Mouse (Mus musculus): ENCODE results near the gene Rasl10a. TPM values are rescaled to one million over a fixed set of nuclear protein-coding genes. Genes with fewer than 3 reads are reported as not detected.

Gene Rasl10a
- polyA plus RNA-seq, 1 experiment from 2014 or later = 1.1 TPM

DNA sequence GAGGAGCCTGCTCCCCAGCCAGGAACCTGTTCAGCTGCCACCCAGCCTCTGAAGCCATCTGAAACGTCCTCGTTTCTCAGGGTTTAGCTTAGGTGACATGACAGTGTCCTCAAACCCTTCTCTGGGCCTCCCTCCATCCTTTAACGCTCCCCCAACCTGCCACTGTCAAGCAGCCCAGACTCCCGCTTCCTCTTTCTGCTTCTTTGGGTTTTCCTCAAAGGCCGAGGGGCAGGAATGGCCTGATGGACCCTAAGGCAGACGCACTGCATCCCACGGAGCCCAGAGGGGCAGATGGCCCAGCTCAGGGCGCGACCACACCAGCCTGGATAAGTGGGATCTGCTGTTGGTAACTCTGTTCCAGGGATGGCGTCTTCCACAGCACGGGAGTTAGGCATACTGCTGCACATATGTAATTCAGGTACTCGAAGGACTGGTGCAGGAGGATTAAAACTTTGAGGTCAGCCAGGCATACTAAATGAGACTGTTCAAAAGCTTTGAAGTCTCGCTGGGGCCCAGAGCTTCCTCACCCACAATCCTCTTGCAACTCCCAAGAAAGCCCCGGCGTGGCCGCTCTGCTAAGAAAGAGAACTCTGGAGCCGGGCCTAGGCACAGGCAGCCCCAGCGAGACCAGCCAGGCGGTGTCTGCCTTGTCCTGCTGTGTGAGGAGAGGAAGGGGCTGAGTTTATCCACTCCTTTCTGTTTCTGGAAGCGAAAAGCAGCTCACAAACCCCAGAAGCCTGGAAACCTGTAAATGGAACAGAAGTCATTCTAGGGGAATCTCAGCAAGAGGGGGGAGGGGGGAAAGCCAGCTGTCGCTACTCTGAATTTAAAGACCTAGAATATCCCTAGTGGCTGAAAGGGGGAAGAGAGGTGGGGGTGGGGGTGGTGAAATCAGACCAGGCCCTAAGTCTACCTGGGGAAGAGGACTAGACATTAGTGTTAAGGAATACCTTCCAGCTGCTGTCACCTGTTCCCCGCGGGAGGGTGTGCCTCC is 1.7 kb upstream of the Rasl10a start:
- no peak overlapping the region; the same call in 1 of the 2 replicates for H3K4me2 ChIP-seq (replicated peaks)
- peaks cover 62% of the 10 kb centered on the region for H3K27me3 ChIP-seq
- no peak overlapping the region for H3K27ac ChIP-seq
- WGBS = 25% methylated on average over 23 of the region's 23 CpGs
- no peak overlapping the region for H3K9ac ChIP-seq
- no peak for ATAC-seq (ENCODE audit: insufficient number of reproducible peaks, insufficient read depth, low FRiP score, low TSS enrichment)
- H3K4me1 ChIP-seq = peaks cover 42% of the 10 kb centered on the region
- no peak overlapping the region for H3K4me3 ChIP-seq
- H3K9me3 ChIP-seq = no peaks in the 10 kb centered on the region
- no peaks in the 10 kb centered on the region; the same call in 1 of the 2 replicates for H3K36me3 ChIP-seq

DNA sequence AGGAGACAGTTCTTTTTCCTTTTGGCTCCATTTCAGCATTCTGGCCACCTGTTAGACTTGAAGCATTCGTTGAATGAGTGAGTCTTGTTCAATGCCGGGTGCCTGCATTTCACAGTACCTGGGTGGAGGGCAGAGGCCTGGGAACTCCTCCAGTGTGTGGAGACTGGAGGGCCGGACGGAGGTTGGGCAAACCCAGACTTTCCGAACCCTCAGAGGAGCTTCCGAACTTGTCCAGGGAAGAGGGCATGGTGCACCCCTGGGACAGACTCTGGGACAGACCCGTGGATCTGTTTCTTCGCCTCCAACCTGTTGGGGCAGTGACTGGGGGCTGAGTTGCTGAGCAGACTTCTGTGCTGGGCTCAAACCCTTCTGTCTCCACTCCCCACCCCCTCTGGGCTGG is 864 bp upstream of the Rasl10a start:
- Histone ChIP-seq H3K27ac (no peak overlapping the region), H3K9me3 (no peaks in the 10 kb centered on the region), H3K9ac (no peak overlapping the region), H3K4me2 (replicated peaks) (no peak overlapping the region), H3K4me1 (peaks cover 47% of the 10 kb centered on the region), H3K27me3 (peaks cover 70% of the 10 kb centered on the region), H3K36me3 (no peaks in the 10 kb centered on the region; the same call in 1 of the 2 replicates), H3K4me3 (no peak overlapping the region)
- 46% methylated on average over 8 of the region's 8 CpGs for WGBS
- no peak for ATAC-seq (ENCODE audit: insufficient number of reproducible peaks, insufficient read depth, low FRiP score, low TSS enrichment)

DNA sequence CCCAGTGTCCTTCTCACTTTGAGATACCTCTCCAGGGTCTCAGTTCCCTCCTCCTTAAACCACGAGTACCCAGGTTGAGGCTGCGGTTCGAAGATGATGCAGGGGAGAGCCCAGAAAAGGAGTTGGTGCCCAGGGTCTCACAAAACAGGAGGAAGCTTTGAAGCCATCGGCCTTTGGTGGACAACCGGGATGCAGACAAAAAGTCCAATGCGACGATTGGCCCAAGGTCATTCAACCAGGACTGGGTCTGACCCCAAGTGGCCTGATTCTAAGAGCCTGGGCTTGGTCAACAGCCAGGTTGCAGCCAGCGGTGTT is 430 bp upstream of the Rasl10a start:
- H3K27me3 ChIP-seq = peaks cover 74% of the 10 kb centered on the region
- H3K36me3 ChIP-seq = no peaks in the 10 kb centered on the region; the same call in 1 of the 2 replicates
- WGBS = 16% methylated on average over 8 of the region's 8 CpGs
- H3K9me3 ChIP-seq = no peaks in the 10 kb centered on the region
- H3K4me3 ChIP-seq = peak overlapping the region; percentile 46
- peak overlapping the region; percentile 53; the same call in 1 of the 2 replicates for H3K9ac ChIP-seq
- ATAC-seq (ENCODE audit: insufficient number of reproducible peaks, insufficient read depth, low FRiP score, low TSS enrichment) = no peak
- H3K4me2 ChIP-seq (replicated peaks) = peak overlapping the region; percentile 88
- peaks cover 52% of the 10 kb centered on the region for H3K4me1 ChIP-seq
- H3K27ac ChIP-seq = no peak overlapping the region

DNA sequence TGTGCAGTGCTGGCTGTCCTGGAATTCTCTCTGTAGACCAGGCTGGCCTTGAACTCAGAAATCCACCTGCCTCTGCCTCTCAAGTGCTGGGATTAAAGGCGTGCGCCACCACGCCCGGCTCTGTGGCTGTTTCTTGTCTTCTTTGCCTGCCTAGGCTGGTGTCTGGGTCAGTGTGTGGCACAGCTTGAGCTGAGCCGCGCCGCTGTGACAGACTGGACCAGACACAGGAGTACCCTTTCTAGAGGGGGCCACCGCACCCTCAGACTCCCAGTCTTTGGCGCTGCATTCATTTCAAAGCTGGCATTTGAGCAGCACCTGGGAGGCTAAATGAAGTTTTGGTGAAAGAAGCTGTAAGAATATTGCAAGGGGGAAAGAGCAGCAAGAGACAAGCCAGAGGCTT is 855 bp downstream of the Rasl10a start:
- H3K9me3 ChIP-seq = no peaks in the 10 kb centered on the region
- no peak overlapping the region for H3K9ac ChIP-seq
- peaks cover 63% of the 10 kb centered on the region for H3K4me1 ChIP-seq
- no peak overlapping the region for H3K27ac ChIP-seq
- no peaks in the 10 kb centered on the region; the same call in 1 of the 2 replicates for H3K36me3 ChIP-seq
- no peak overlapping the region for H3K4me3 ChIP-seq
- ATAC-seq (ENCODE audit: insufficient number of reproducible peaks, insufficient read depth, low FRiP score, low TSS enrichment) = no peak
- peaks cover 87% of the 10 kb centered on the region for H3K27me3 ChIP-seq
- H3K4me2 ChIP-seq (replicated peaks) = no peak overlapping the region
- WGBS = 27% methylated on average over 9 of the region's 9 CpGs

DNA sequence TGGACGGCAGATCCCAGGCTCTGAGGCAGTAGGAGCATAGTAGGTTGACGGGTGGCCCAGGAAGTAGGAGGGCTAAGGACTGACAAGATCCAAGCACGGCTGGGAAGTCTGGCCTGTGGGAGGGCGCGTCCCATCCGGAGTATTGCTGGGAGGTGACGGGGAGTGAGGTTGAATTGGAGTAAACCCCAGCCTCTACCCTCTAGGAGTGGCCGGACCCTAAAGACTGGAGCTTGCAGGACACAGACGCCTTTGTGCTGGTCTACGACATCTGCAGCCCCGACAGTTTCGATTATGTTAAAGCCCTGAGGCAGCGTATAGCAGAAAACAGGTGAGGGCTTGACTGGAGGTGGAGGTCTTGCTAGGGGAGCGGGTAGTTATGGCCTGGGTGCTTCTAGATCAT is 1.3 kb downstream of the Rasl10a start:
- no peaks in the 10 kb centered on the region; the same call in 1 of the 2 replicates for H3K36me3 ChIP-seq
- peak overlapping the region; percentile 8; the same call in 1 of the 2 replicates for H3K4me3 ChIP-seq
- no peak overlapping the region for H3K27ac ChIP-seq
- peaks cover 67% of the 10 kb centered on the region for H3K4me1 ChIP-seq
- no peak overlapping the region for H3K9ac ChIP-seq
- no peak for ATAC-seq (ENCODE audit: insufficient number of reproducible peaks, insufficient read depth, low FRiP score, low TSS enrichment)
- H3K27me3 ChIP-seq = peaks cover 91% of the 10 kb centered on the region
- H3K4me2 ChIP-seq (replicated peaks) = no peak overlapping the region
- 17% methylated on average over 14 of the region's 14 CpGs for WGBS
- no peaks in the 10 kb centered on the region for H3K9me3 ChIP-seq

DNA sequence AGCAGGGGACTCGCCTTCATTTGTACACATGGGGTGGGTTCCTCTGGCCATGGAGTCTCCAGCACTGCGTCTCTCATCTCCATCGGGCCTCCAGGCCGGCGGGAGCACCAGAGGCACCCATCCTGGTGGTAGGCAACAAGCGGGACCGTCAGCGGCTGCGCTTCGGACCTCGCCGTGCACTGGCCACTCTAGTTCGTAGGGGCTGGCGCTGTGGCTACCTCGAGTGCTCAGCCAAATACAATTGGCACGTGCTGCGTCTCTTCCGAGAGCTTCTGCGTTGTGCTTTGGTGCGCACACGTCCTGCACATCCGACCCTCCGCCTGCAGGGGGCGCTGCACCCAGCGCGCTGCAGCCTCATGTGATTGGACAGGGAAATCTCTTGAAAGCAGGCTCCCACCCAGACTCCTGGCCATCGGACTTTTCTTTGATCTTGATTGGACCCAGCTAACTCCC is 1.8 kb downstream of the Rasl10a start:
- Histone ChIP-seq H3K4me1 (peaks cover 72% of the 10 kb centered on the region), H3K27me3 (peaks cover 96% of the 10 kb centered on the region), H3K9me3 (no peaks in the 10 kb centered on the region), H3K27ac (no peak overlapping the region), H3K4me3 (peak overlapping the region; percentile 8; the same call in 1 of the 2 replicates), H3K4me2 (replicated peaks) (no peak overlapping the region), H3K36me3 (no peaks in the 10 kb centered on the region; the same call in 1 of the 2 replicates), H3K9ac (no peak overlapping the region)
- no peak for ATAC-seq (ENCODE audit: insufficient number of reproducible peaks, insufficient read depth, low FRiP score, low TSS enrichment)
- WGBS = 8% methylated on average over 27 of the region's 27 CpGs

DNA sequence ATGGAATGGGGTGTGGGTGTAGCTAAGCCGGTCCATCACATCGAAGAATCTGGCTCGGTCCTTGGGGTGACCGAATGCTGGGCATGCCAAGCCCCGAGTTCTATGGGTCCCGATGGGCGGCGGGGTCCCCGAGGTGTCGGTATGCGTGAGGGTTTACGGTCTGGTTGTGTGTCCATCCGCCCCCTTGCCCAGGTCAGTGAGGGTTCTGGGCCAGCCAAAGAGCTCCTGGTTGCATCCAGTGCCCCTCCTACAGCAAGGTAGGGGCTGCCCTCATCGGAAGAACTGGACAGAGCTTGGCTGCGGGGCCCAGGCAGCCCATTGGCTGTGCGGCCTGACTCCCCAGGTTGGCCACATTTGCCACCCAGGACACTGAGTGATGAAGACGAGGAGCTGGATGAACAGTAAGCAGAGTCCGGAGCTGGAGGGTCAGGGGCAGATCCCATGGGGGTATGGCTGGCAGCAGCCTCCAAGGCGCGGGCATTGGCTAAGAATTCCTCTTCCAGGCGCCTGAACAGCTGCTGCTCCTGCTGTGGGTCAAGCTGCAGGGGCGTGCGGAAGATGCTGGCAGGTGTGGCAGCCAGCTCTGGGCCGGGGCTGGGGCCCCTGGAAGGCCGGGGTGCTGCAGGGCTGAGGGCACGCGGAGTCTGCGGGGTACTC is 3.0 kb downstream of the Rasl10a start:
- Histone ChIP-seq H3K4me1 (peaks cover 70% of the 10 kb centered on the region), H3K9me3 (no peaks in the 10 kb centered on the region), H3K4me3 (peak overlapping the region; percentile 36), H3K27ac (no peak overlapping the region), H3K36me3 (no peaks in the 10 kb centered on the region; the same call in 1 of the 2 replicates), H3K4me2 (replicated peaks) (peak overlapping the region; percentile 75), H3K27me3 (peaks cover 90% of the 10 kb centered on the region), H3K9ac (no peak overlapping the region)
- WGBS = 49% methylated on average over 28 of the region's 28 CpGs
- no peak for ATAC-seq (ENCODE audit: insufficient number of reproducible peaks, insufficient read depth, low FRiP score, low TSS enrichment)

DNA sequence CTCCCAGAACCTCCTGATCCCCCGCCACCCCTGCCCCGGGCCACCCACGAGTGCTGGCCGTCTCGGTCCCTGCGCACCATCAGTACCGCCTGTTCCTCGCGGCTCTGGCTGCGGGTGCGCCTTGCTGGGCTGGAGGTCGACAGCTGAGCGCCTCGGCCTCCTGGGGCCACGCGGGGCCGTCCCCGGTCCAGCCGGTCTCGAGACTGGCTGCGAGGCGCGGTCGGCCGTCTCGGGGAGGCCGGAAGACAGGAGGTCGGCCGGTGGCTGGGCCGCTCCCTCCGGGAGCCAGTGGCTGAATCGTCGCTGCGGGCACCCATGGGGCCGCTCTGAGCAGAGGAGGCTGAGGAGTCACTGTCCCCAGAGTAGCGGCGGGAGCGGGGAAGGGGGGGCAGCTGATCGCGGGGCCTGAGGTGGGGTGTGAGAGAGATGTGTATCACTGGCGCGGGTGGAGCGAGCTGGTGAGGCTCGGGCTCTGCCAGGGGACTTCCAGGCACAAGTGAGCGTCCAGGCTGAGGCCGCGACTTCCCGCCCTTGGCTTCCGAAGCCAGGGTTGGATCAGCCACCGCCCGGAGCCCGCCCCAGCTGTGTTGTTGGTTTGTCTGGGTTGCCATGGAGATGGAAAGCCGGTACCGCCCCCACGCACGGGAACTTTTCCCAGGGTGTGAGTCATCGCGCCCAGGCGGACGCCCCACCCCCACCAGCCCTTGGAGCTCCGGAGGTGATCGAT is 3.6 kb downstream of the Rasl10a start:
- 4% methylated on average over 62 of the region's 62 CpGs for WGBS
- no peaks in the 10 kb centered on the region; the same call in 1 of the 2 replicates for H3K36me3 ChIP-seq
- H3K4me2 ChIP-seq (replicated peaks) = peak overlapping the region; percentile 75
- no peak for ATAC-seq (ENCODE audit: insufficient number of reproducible peaks, insufficient read depth, low FRiP score, low TSS enrichment)
- peaks cover 83% of the 10 kb centered on the region for H3K27me3 ChIP-seq
- no peak overlapping the region for H3K27ac ChIP-seq
- H3K9ac ChIP-seq = peak overlapping the region; percentile 47
- H3K9me3 ChIP-seq = no peaks in the 10 kb centered on the region
- peak overlapping the region; percentile 36 for H3K4me3 ChIP-seq
- peaks cover 63% of the 10 kb centered on the region for H3K4me1 ChIP-seq

DNA sequence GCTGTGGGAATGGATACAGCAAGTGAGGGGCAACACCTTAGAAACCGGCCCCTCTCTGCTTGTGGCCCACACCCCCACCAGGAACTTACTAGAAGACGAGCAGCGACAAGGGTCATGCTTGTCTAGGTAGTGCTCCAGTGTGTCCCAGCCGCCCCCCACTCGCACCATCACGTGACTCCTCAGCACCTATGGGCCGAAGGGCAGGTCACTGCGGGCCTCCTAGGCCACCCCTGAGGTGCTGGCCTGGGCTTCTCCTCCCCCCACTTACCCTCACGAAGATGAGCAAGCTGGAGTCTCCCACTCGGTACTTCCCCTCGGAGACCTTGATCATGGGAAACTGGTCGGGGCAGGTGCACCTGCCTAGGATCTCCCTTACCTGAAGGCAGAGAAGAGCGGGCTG is 4.4 kb downstream of the Rasl10a start:
- Histone ChIP-seq H3K4me3 (peak overlapping the region; percentile 36), H3K4me2 (replicated peaks) (peak overlapping the region; percentile 75), H3K4me1 (peaks cover 58% of the 10 kb centered on the region), H3K9me3 (no peaks in the 10 kb centered on the region), H3K27ac (no peak overlapping the region), H3K9ac (peak overlapping the region; percentile 47; the same call in 1 of the 2 replicates), H3K36me3 (no peaks in the 10 kb centered on the region; the same call in 1 of the 2 replicates), H3K27me3 (peaks cover 76% of the 10 kb centered on the region)
- WGBS = 12% methylated on average over 13 of the region's 13 CpGs
- no peak for ATAC-seq (ENCODE audit: insufficient number of reproducible peaks, insufficient read depth, low FRiP score, low TSS enrichment)

DNA sequence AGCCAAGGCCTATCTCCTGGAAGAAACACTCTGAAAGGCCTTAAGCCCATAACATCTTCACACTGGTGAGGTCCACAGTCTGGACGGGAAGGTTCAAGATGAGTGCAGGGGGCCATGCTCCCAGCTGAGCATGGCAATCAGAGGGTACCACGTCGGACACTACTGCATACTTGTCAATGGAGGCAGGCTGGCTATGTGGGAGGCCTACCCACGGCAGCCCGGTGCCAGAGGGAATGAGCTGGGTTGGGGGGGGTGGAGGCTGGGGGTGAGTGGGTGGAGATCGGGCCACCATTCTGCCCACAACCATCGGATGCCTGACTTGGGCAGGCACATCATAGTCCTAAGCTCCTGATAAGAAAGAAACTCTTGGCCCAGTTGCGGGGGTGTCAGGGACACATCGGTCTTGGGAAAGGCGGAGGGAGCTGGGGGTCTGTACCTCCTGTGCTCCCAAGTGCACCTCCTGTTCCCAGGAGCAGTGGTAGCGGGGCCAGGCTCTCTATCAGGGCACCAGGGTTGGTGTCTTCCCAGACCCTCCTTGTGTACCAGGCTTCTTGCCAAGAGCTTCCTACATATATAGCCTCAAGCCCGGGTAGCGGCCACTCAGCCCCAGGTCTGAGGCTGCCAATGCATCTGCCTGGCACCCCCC is 5.1 kb downstream of the Rasl10a start:
- H3K27me3 ChIP-seq = peaks cover 69% of the 10 kb centered on the region
- WGBS = 67% methylated on average over 13 of the region's 13 CpGs
- peak overlapping the region; percentile 36; the same call in 1 of the 2 replicates for H3K4me3 ChIP-seq
- no peaks in the 10 kb centered on the region for H3K9me3 ChIP-seq
- H3K4me1 ChIP-seq = peaks cover 52% of the 10 kb centered on the region
- H3K9ac ChIP-seq = no peak overlapping the region
- no peak overlapping the region for H3K27ac ChIP-seq
- H3K36me3 ChIP-seq = peaks cover 2% of the 10 kb centered on the region
- H3K4me2 ChIP-seq (replicated peaks) = no peak overlapping the region
- no peak for ATAC-seq (ENCODE audit: insufficient number of reproducible peaks, insufficient read depth, low FRiP score, low TSS enrichment)
